Mouse (Mus musculus) heart, embryonic 12.5 days (tissue): ENCODE data around the gene Map3k15. TPM values are rescaled to one million over a fixed set of nuclear protein-coding genes. Genes with fewer than 3 reads are reported as not detected.

Experiments
- ATAC-seq: fragments of 200-750 bp; cut with Nextera tagmentation; 2 replicates; pipeline ENCODE4 v1.8.0; 2017; ENCODE audit warnings: moderate TSS enrichment, moderate library complexity; ENCODE audit not compliant: insufficient number of reproducible peaks, low FRiP score
- H3K27ac ChIP-seq: fragments of 300-500 bp; sonication (generic); 2 replicates; pipeline ENCODE4 v1.5.1; 2016; ENCODE audit warnings: mild to moderate bottlenecking, moderate library complexity; ENCODE audit not compliant: poor library complexity, severe bottlenecking
- H3K27me3 ChIP-seq: fragments of 300-500 bp; sonication (generic); replicated peaks from 2 replicates; pipeline ENCODE4 v1.6.1; 2016; ENCODE audit warnings: mild to moderate bottlenecking, moderate library complexity
- H3K36me3 ChIP-seq: fragments of 300-500 bp; sonication (generic); 2 replicates; pipeline ENCODE4 v1.6.1; 2016; ENCODE audit warnings: mild to moderate bottlenecking, moderate library complexity
- H3K4me1 ChIP-seq: fragments of 300-500 bp; sonication (generic); replicated peaks from 2 replicates; pipeline ENCODE4 v1.6.1; 2016; ENCODE audit warnings: mild to moderate bottlenecking
- H3K4me2 ChIP-seq: fragments of 300-500 bp; sonication (generic); 2 replicates; pipeline ENCODE4 v1.6.1; 2016; ENCODE audit warnings: mild to moderate bottlenecking, moderate library complexity
- H3K4me3 ChIP-seq: fragments of 300-500 bp; sonication (generic); 2 replicates; pipeline ENCODE4 v1.5.1; 2016; ENCODE audit warnings: mild to moderate bottlenecking
- H3K9ac ChIP-seq: fragments of 300-500 bp; sonication (generic); 2 replicates; pipeline ENCODE4 v1.6.1; 2016; ENCODE audit warnings: mild to moderate bottlenecking, moderate library complexity
- H3K9me3 ChIP-seq: fragments of 300-500 bp; sonication (generic); replicated peaks from 2 replicates; pipeline ENCODE4 v1.6.1; 2016; ENCODE audit warnings: mild to moderate bottlenecking, moderate library complexity
- WGBS: fragments of 180-500 bp; shearing (Covaris S2); methylation state at CpG from one replicate; pipeline ENCODE4 v1.1.7; 2016; 5-methylcytosine and 5-hydroxymethylcytosine counted together
- polyA plus RNA-seq: library from polyadenylated mRNA; unstranded; fragments of >200 nt; fragmentation: Nextera tagmentation; extraction: Ambion mirVana; gene quantifications from 2 replicates; pipeline ENCODE4 v1.2.1, GENCODE M21; 2016

The Map3k15 gene
- polyA plus RNA-seq, 1 experiment from 2014 or later: 0.50 TPM

GRCm38 (mm10) chrX:159971091-159971779 lies 17.0 kb upstream of the Map3k15 start:
- H3K9me3 ChIP-seq: no peaks in the 10 kb centered on the region
- no peak overlapping the region for H3K9ac ChIP-seq
- no peak overlapping the region for H3K27ac ChIP-seq
- no peak overlapping the region for H3K4me2 ChIP-seq
- no peak for ATAC-seq
- H3K27me3 ChIP-seq: no peaks in the 10 kb centered on the region
- peaks cover 3% of the 10 kb centered on the region for H3K36me3 ChIP-seq
- H3K4me1 ChIP-seq: no peaks in the 10 kb centered on the region
- no peak overlapping the region for H3K4me3 ChIP-seq
- WGBS: 73% methylated on average over 3 of the region's 3 CpGs

- Histone ChIP-seq H3K9ac (no peak overlapping the region), H3K9me3 (no peaks in the 10 kb centered on the region), H3K4me2 (no peak overlapping the region), H3K4me3 (no peak overlapping the region), H3K27ac (no peak overlapping the region), H3K36me3 (no peaks in the 10 kb centered on the region), H3K4me1 (no peaks in the 10 kb centered on the region), H3K27me3 (no peaks in the 10 kb centered on the region)
- no peak for ATAC-seq
- WGBS: 29% methylated on average over 5 of the region's 5 CpGs
These were observed 14.5 kb upstream of the Map3k15 start for GRCm38 (mm10) chrX:159973730-159974129.

GRCm38 (mm10) chrX:159976243-159976642 lies 12.0 kb upstream of the Map3k15 start:
- H3K36me3 ChIP-seq: no peaks in the 10 kb centered on the region
- no peaks in the 10 kb centered on the region for H3K27me3 ChIP-seq
- H3K9me3 ChIP-seq: no peaks in the 10 kb centered on the region
- ATAC-seq: no peak
- 50% methylated on average over 3 of the region's 3 CpGs for WGBS
- H3K4me2 ChIP-seq: no peak overlapping the region
- H3K27ac ChIP-seq: no peak overlapping the region
- H3K9ac ChIP-seq: no peak overlapping the region
- no peak overlapping the region for H3K4me3 ChIP-seq
- H3K4me1 ChIP-seq: no peaks in the 10 kb centered on the region

GRCm38 (mm10) chrX:159995808-159996207 lies 7.6 kb downstream of the Map3k15 start:
- 78% methylated on average over 6 of the region's 6 CpGs for WGBS
- Histone ChIP-seq H3K36me3 (no peaks in the 10 kb centered on the region), H3K27me3 (no peaks in the 10 kb centered on the region), H3K4me2 (no peak overlapping the region), H3K4me3 (no peak overlapping the region), H3K27ac (no peak overlapping the region), H3K4me1 (no peaks in the 10 kb centered on the region), H3K9me3 (no peaks in the 10 kb centered on the region), H3K9ac (no peak overlapping the region)
- no peak for ATAC-seq

DNA sequence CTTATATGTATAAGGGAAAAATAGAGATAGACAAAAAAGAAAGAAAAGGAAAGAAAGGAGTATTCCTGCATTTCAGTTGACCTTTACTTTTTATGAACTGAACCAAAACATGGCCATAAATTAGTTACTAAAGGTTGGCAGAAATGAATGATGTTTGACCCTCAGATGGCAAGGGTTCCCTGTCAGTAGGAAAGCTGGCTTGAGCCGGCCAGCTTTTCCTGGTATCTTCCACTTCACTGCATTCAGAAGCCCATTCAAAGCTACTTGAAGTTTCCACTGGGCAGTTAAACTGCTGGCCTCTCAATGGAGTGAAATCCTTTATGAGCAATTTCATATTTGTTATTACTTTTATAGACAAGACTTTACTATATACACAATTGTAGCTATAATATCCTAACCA lies 65.1 kb downstream of the Map3k15 start:
- no peak for ATAC-seq
- H3K4me2 ChIP-seq: no peak overlapping the region
- H3K9ac ChIP-seq: no peak overlapping the region
- no peak overlapping the region for H3K27ac ChIP-seq
- no peaks in the 10 kb centered on the region for H3K27me3 ChIP-seq
- H3K4me3 ChIP-seq: no peak overlapping the region
- 61% methylated on average over 1 of the region's 1 CpGs for WGBS
- H3K9me3 ChIP-seq: no peaks in the 10 kb centered on the region
- H3K4me1 ChIP-seq: no peaks in the 10 kb centered on the region
- no peaks in the 10 kb centered on the region for H3K36me3 ChIP-seq

GRCm38 (mm10) chrX:160054643-160055042 lies 66.4 kb downstream of the Map3k15 start:
- 70% methylated on average over 5 of the region's 5 CpGs for WGBS

GRCm38 (mm10) chrX:160091973-160092372 lies 103.7 kb downstream of the Map3k15 start:
- no peaks in the 10 kb centered on the region for H3K4me1 ChIP-seq
- no peak for ATAC-seq
- H3K27ac ChIP-seq: no peak overlapping the region
- H3K36me3 ChIP-seq: no peaks in the 10 kb centered on the region
- WGBS: 64% methylated on average over 1 of the region's 1 CpGs
- H3K9me3 ChIP-seq: no peaks in the 10 kb centered on the region
- H3K9ac ChIP-seq: no peak overlapping the region
- H3K4me2 ChIP-seq: no peak overlapping the region
- H3K4me3 ChIP-seq: no peak overlapping the region
- no peaks in the 10 kb centered on the region for H3K27me3 ChIP-seq

More at GRCm38 (mm10) chrX:160054643-160055042, 66.4 kb downstream of the Map3k15 start:
- Histone ChIP-seq H3K9me3 (no peaks in the 10 kb centered on the region), H3K4me2 (no peak overlapping the region), H3K36me3 (no peaks in the 10 kb centered on the region), H3K27ac (no peak overlapping the region), H3K27me3 (no peaks in the 10 kb centered on the region), H3K4me3 (no peak overlapping the region), H3K4me1 (no peaks in the 10 kb centered on the region), H3K9ac (no peak overlapping the region)
- ATAC-seq: no peak

DNA sequence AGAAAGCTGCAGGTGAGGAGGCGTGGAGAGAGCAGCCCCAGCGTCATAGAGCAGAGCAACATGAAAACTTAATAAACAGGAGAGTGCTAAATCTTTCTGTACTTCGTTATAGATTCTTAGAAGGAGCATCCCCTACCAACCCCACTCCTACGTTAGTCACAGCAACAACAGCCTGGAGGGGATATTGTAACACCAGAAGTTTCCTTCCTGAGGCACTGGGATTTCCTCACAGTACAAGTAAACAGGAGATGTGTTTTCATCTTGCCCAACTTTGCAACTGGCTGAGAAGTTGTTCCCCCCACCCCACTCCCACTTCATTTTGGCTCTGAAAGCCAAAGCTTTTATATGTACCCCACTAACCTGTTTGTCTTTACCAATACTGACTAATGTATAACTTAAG lies 119.6 kb downstream of the Map3k15 start:
- whole genome bisulfite sequencing: 67% methylated on average over 4 of the region's 4 CpGs
- no peak overlapping the region for H3K27ac ChIP-seq
- H3K9me3 ChIP-seq: no peaks in the 10 kb centered on the region
- H3K27me3 ChIP-seq: no peaks in the 10 kb centered on the region
- no peaks in the 10 kb centered on the region for H3K36me3 ChIP-seq
- no peak overlapping the region for H3K4me2 ChIP-seq
- no peak overlapping the region for H3K9ac ChIP-seq
- no peak for ATAC-seq
- no peaks in the 10 kb centered on the region for H3K4me1 ChIP-seq
- H3K4me3 ChIP-seq: no peak overlapping the region

GRCm38 (mm10) chrX:160113777-160114176 lies 125.5 kb downstream of the Map3k15 start:
- H3K36me3 ChIP-seq: peaks cover 3% of the 10 kb centered on the region; the same call in 1 of the 2 replicates
- H3K4me2 ChIP-seq: no peak overlapping the region
- H3K4me3 ChIP-seq: no peak overlapping the region
- ATAC-seq: no peak
- no peak overlapping the region for H3K27ac ChIP-seq
- no peaks in the 10 kb centered on the region for H3K9me3 ChIP-seq
- 0 out of 2 replicates have a peak, but pooled peaks cover 6% of the 10 kb centered on the region for H3K4me1 ChIP-seq
- no peaks in the 10 kb centered on the region for H3K27me3 ChIP-seq
- no peak overlapping the region for H3K9ac ChIP-seq
- WGBS: 56% methylated on average over 1 of the region's 1 CpGs

DNA sequence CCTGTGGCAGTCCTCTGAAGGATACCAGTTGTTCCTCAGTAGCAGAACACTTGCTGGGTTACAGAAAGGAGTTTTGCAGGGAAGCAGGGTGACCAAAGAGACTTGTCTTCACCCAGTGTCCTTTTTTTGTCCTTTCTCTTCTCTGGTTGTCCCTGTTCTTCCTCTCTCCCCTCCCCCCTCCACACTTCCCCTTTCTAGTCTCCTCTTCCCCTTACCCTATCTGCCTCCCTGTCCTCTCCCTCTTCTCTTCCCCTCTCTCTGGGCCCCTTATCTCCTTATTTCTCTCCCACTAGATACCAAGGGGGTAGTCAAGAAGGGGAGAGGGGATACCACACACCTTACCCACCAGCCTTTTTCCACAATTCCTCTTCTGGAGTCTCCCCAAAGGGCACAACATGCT lies 127.8 kb downstream of the Map3k15 start:
- Histone ChIP-seq H3K4me1 (0 out of 2 replicates have a peak, but pooled peaks cover 6% of the 10 kb centered on the region), H3K4me3 (no peak overlapping the region), H3K9ac (no peak overlapping the region), H3K36me3 (peaks cover 17% of the 10 kb centered on the region), H3K27ac (no peak overlapping the region), H3K9me3 (no peaks in the 10 kb centered on the region), H3K4me2 (no peak overlapping the region), H3K27me3 (no peaks in the 10 kb centered on the region)
- no peak for ATAC-seq

DNA sequence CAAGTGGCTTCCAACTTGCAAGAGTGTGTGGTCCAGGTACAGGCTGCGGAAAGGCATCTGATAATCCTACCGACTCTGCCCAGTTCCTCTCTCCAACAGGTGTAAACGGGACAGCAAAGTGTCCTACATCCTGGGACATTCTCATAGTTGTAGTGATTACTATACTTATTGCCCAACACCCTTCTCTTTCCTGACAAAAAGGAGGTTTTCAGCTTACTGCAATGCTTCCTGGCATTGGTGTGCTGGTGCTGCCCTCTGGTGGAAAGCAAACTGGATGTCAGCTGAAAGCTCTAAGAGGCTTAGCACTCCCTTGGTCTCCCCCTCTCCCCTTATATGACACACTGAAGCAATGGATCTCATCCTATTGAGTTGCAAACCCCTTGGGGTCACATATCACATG lies 128.4 kb downstream of the Map3k15 start:
- peaks cover 19% of the 10 kb centered on the region for H3K36me3 ChIP-seq
- H3K27ac ChIP-seq: no peak overlapping the region
- no peak for ATAC-seq
- 0 out of 2 replicates have a peak, but pooled peaks cover 6% of the 10 kb centered on the region for H3K4me1 ChIP-seq
- H3K4me3 ChIP-seq: no peak overlapping the region
- WGBS: 60% methylated on average over 3 of the region's 3 CpGs
- no peaks in the 10 kb centered on the region for H3K9me3 ChIP-seq
- H3K4me2 ChIP-seq: no peak overlapping the region
- no peaks in the 10 kb centered on the region for H3K27me3 ChIP-seq
- no peak overlapping the region for H3K9ac ChIP-seq
